In genomic region chr13:11790536-11790935, GRCm38 (mm10) we compare ENCODE assay signal across 25 mouse cellular contexts.
DNase-seq lines count a peak whose midpoint lies in the region; ATAC-seq and TF ChIP-seq lines count a peak whose summit lies in the region.
"Had no signal": no experiment of that assay in that cellular context is flagged by ENCODE, and none has a peak within 500 bp of the region (broad histone marks: within the 10 kb centered on the region; RNA-seq: fewer than 3 reads in every experiment).

No protein-coding gene starts in this region.

- WGBS in cerebellum, adult 2 months = 37% methylated on average over 5 of the region's 5 CpGs
- WGBS in hindbrain, embryonic 13.5 days = 72% methylated on average over 5 of the region's 5 CpGs
- 65% methylated on average over 5 of the region's 5 CpGs for WGBS in hindbrain, embryonic 14.5 days
- 80% methylated on average over 5 of the region's 5 CpGs for WGBS in midbrain, embryonic 14.5 days
- WGBS in midbrain, embryonic 16.5 days = 73% methylated on average over 5 of the region's 5 CpGs

- ATAC-seq in hindbrain, embryonic 13.5 days (ENCODE audit: low FRiP score) = no peak
- ATAC-seq in hindbrain, embryonic 14.5 days (ENCODE audit: low FRiP score) = no peak
- no peak for ATAC-seq in midbrain, embryonic 14.5 days (ENCODE audit: low FRiP score, low TSS enrichment)
- no peak for ATAC-seq in midbrain, embryonic 16.5 days
- ATAC-seq: forebrain, embryonic 13.5 days; inflammation-experienced regulatory T-cells, adult 6 months had no signal

- H3K4me1 ChIP-seq in cerebellum, adult 2 months (ENCODE audit: control insufficient read depth, insufficient read depth, low read length) = peaks cover 18% of the 10 kb centered on the region
- no peaks in the 10 kb centered on the region for H3K4me1 ChIP-seq in hindbrain, embryonic 13.5 days (replicated peaks)
- no peaks in the 10 kb centered on the region for H3K4me1 ChIP-seq in hindbrain, embryonic 14.5 days (replicated peaks; ENCODE audit: control insufficient read depth, insufficient read depth, low read length)
- no peaks in the 10 kb centered on the region for H3K4me1 ChIP-seq in midbrain, embryonic 14.5 days (ENCODE audit: control insufficient read depth, insufficient read depth, low read length)
- no peaks in the 10 kb centered on the region for H3K4me1 ChIP-seq in midbrain, embryonic 16.5 days (ENCODE audit: control insufficient read depth, insufficient read depth, low read length)
- H3K4me1 ChIP-seq: embryonic facial prominence, embryonic 10.5 days; embryonic facial prominence, embryonic 15.5 days; forebrain, embryonic 13.5 days; heart, embryonic 10.5 days; heart, embryonic 15.5 days; kidney, embryonic 15.5 days; limb, embryonic 13.5 days; lung, embryonic 15.5 days had no signal

- H3K4me3 ChIP-seq in cerebellum, adult 2 months (replicated peaks; ENCODE audit: insufficient read depth, low read depth, low read length) = no peak overlapping the region
- no peak overlapping the region for H3K4me3 ChIP-seq in hindbrain, embryonic 13.5 days
- H3K4me3 ChIP-seq in hindbrain, embryonic 14.5 days (replicated peaks; ENCODE audit: low read length) = no peak overlapping the region
- no peak overlapping the region for H3K4me3 ChIP-seq in midbrain, embryonic 14.5 days (replicated peaks; ENCODE audit: low read depth, low read length)
- H3K4me3 ChIP-seq in midbrain, embryonic 16.5 days (ENCODE audit: low read depth, low read length) = no peak overlapping the region
- H3K4me3 ChIP-seq: embryonic facial prominence, embryonic 10.5 days; embryonic facial prominence, embryonic 15.5 days; forebrain, embryonic 13.5 days; heart, embryonic 10.5 days; heart, embryonic 15.5 days; kidney, embryonic 15.5 days; limb, embryonic 13.5 days; lung, embryonic 15.5 days had no signal

- no peak for TF ChIP-seq POLR2A in cerebellum, adult 2 months (IDR thresholded peaks at IDR 0.05; ENCODE audit: borderline replicate concordance, insufficient read depth, low read length)

- no peak overlapping the region for H3K4me2 ChIP-seq in hindbrain, embryonic 13.5 days
- no peak overlapping the region for H3K4me2 ChIP-seq in hindbrain, embryonic 14.5 days (replicated peaks)
- no peak overlapping the region for H3K4me2 ChIP-seq in midbrain, embryonic 14.5 days (ENCODE audit: low read length)
- H3K4me2 ChIP-seq in midbrain, embryonic 16.5 days (ENCODE audit: low read length) = no peak overlapping the region
- H3K4me2 ChIP-seq: embryonic facial prominence, embryonic 15.5 days; forebrain, embryonic 13.5 days; heart, embryonic 15.5 days; kidney, embryonic 15.5 days; limb, embryonic 13.5 days; liver, embryonic 11.5 days; lung, embryonic 15.5 days; midbrain, embryonic 11.5 days had no signal

- TF ChIP-seq CTCF in cerebellum, adult 2 months (IDR thresholded peaks at IDR 0.05; ENCODE audit: borderline replicate concordance, insufficient read depth, low read depth, low read length) = no peak

- H3K27ac ChIP-seq in cerebellum, adult 2 months (ENCODE audit: insufficient read depth, low read length) = peak overlapping the region; percentile 78
- 0 out of 2 replicates have a peak overlapping the region, but pooled peaks have one; percentile 23 for H3K27ac ChIP-seq in hindbrain, embryonic 13.5 days
- H3K27ac ChIP-seq in hindbrain, embryonic 14.5 days = no peak overlapping the region; the same call in 1 of the 2 replicates
- H3K27ac ChIP-seq in midbrain, embryonic 14.5 days (replicated peaks; ENCODE audit: low read depth, low read length) = 0 out of 2 replicates have a peak overlapping the region, but pooled peaks have one; percentile 37
- no peak overlapping the region for H3K27ac ChIP-seq in midbrain, embryonic 16.5 days (ENCODE audit: low read length)
- H3K27ac ChIP-seq: embryonic facial prominence, embryonic 10.5 days; embryonic facial prominence, embryonic 15.5 days; forebrain, embryonic 13.5 days; heart, embryonic 10.5 days; heart, embryonic 15.5 days; kidney, embryonic 15.5 days; limb, embryonic 13.5 days; lung, embryonic 15.5 days had no signal

- no peaks in the 10 kb centered on the region for H3K27me3 ChIP-seq in cerebellum, adult 2 months (ENCODE audit: control insufficient read depth, insufficient read depth, low read length)
- H3K27me3 ChIP-seq in hindbrain, embryonic 13.5 days = no peaks in the 10 kb centered on the region
- no peaks in the 10 kb centered on the region for H3K27me3 ChIP-seq in hindbrain, embryonic 14.5 days (ENCODE audit: control insufficient read depth, insufficient read depth, low read length)
- no peaks in the 10 kb centered on the region for H3K27me3 ChIP-seq in midbrain, embryonic 14.5 days (ENCODE audit: control insufficient read depth, insufficient read depth, low read length)
- H3K27me3 ChIP-seq in midbrain, embryonic 16.5 days (ENCODE audit: control insufficient read depth, insufficient read depth, low read depth, low read length) = no peaks in the 10 kb centered on the region
- H3K27me3 ChIP-seq: embryonic facial prominence, embryonic 15.5 days; forebrain, embryonic 13.5 days; heart, embryonic 15.5 days; kidney, embryonic 15.5 days; limb, embryonic 13.5 days; lung, embryonic 15.5 days had no signal

- H3K9ac ChIP-seq in hindbrain, embryonic 13.5 days = no peak overlapping the region
- no peak overlapping the region for H3K9ac ChIP-seq in hindbrain, embryonic 14.5 days
- H3K9ac ChIP-seq in midbrain, embryonic 14.5 days (replicated peaks; ENCODE audit: low read length) = no peak overlapping the region
- H3K9ac ChIP-seq in midbrain, embryonic 16.5 days (ENCODE audit: low read depth, low read length) = no peak overlapping the region
- H3K9ac ChIP-seq: embryonic facial prominence, embryonic 15.5 days; forebrain, embryonic 13.5 days; heart, embryonic 15.5 days; kidney, embryonic 15.5 days; limb, embryonic 13.5 days; lung, embryonic 15.5 days had no signal

- no peaks in the 10 kb centered on the region for H3K36me3 ChIP-seq in hindbrain, embryonic 13.5 days
- no peaks in the 10 kb centered on the region for H3K36me3 ChIP-seq in hindbrain, embryonic 14.5 days (replicated peaks; ENCODE audit: control insufficient read depth, insufficient read depth)
- H3K36me3 ChIP-seq in midbrain, embryonic 14.5 days (ENCODE audit: control insufficient read depth, insufficient read depth, low read length) = no peaks in the 10 kb centered on the region
- no peaks in the 10 kb centered on the region for H3K36me3 ChIP-seq in midbrain, embryonic 16.5 days (ENCODE audit: control insufficient read depth, insufficient read depth, low read length)
- H3K36me3 ChIP-seq: embryonic facial prominence, embryonic 10.5 days; embryonic facial prominence, embryonic 15.5 days; kidney, embryonic 15.5 days; limb, embryonic 13.5 days; lung, embryonic 15.5 days had no signal

- DNase-seq in cerebellum, adult 2 months = peak in 1 of 2 experiments; percentile 45
- no peak for DNase-seq in cerebellum, postnatal 36 days
- no peak for DNase-seq in hindbrain, embryonic 14.5 days (ENCODE audit: low spot score)
- DNase-seq in midbrain, embryonic 14.5 days = no peak
- no peak for DNase-seq in B cell, adult 2 months
- DNase-seq: adrenal gland, postnatal 25 days; gastrocnemius, postnatal 14 days; heart, postnatal 36 days; kidney, adult 18-20 months; kidney, postnatal 25 days; thymus, adult 2 months; thymus, postnatal 36 days had no signal

- no peaks in the 10 kb centered on the region for H3K9me3 ChIP-seq in hindbrain, embryonic 13.5 days
- no peaks in the 10 kb centered on the region for H3K9me3 ChIP-seq in hindbrain, embryonic 14.5 days (ENCODE audit: control insufficient read depth, low read length)
- no peaks in the 10 kb centered on the region for H3K9me3 ChIP-seq in midbrain, embryonic 14.5 days (ENCODE audit: control insufficient read depth, low read length)
- H3K9me3 ChIP-seq in midbrain, embryonic 16.5 days (replicated peaks; ENCODE audit: control insufficient read depth, low read length, poor library complexity, severe bottlenecking) = no peaks in the 10 kb centered on the region; the same call in 1 of the 2 replicates
- H3K9me3 ChIP-seq: embryonic facial prominence, embryonic 10.5 days; embryonic facial prominence, embryonic 15.5 days; forebrain, embryonic 13.5 days; heart, embryonic 10.5 days; heart, embryonic 15.5 days; kidney, embryonic 15.5 days; limb, embryonic 13.5 days; lung, embryonic 15.5 days had no signal

Comparison
In these comparisons a context has a peak if more than half of its experiments do, and no peak if none do; other contexts are left out.
1. H3K27ac ChIP-seq: peak in cerebellum, adult 2 months (single experiment), hindbrain, embryonic 13.5 days (single experiment) and midbrain, embryonic 14.5 days (single experiment); none in hindbrain, embryonic 14.5 days (single experiment) and midbrain, embryonic 16.5 days (single experiment).